Mouse (Mus musculus) lung, postnatal 36 days (tissue): ENCODE measurements around the gene Tmem120b.
"Not testable (repeated sequence)": the region's sequence is repeated elsewhere in the genome, so short reads cannot be mapped to it uniquely, and the experiment has no call there.

Source experiments
- DNase-seq: peaks from one replicate; pipeline ENCODE4 v3.0.0; 2022; ENCODE audit warnings: mixed read lengths

Tmem120b gene

DNA sequence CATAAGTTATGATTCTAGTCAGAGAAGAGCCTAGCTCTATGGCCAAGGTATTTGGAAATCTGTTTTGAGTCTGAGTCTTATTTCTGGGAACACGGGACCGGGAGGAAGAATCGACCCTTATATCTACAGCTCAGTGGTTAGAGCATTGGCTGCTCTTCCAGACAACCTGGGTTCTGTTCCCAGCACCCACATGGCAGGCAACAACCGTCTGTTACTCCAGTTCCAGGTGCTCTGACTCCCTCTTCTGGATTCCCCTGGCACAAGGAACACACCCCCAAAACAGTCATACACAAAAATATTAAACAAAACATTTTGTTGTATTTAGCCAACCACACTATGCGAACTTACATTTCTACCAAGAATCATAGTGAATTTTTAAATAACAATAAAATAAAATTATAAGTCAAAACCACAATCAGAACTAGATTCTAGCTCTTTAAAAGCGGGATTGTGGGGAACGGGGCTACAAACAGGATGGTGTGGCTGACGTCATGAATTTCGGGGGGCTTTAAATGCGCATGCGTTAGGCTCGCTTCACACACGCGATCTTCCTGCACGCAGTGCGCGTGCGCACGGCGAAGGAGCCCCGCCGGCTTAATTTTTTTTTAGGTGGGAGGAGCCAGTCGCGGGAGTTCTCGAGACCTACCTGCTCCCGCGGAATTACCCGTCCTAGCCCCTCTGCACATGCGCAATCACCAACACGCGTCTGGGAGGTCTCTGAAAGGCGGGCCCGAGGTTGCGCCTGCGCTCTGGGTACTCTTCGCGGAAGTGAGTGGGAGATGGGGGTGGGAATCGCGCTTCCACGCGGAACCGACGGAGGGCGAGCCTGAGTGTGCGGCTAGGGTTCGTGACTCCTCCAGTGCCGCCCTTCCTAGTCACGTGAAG, 10.6 kb upstream of the Tmem120b start:
- peak; percentile 99 for DNase-seq

DNA sequence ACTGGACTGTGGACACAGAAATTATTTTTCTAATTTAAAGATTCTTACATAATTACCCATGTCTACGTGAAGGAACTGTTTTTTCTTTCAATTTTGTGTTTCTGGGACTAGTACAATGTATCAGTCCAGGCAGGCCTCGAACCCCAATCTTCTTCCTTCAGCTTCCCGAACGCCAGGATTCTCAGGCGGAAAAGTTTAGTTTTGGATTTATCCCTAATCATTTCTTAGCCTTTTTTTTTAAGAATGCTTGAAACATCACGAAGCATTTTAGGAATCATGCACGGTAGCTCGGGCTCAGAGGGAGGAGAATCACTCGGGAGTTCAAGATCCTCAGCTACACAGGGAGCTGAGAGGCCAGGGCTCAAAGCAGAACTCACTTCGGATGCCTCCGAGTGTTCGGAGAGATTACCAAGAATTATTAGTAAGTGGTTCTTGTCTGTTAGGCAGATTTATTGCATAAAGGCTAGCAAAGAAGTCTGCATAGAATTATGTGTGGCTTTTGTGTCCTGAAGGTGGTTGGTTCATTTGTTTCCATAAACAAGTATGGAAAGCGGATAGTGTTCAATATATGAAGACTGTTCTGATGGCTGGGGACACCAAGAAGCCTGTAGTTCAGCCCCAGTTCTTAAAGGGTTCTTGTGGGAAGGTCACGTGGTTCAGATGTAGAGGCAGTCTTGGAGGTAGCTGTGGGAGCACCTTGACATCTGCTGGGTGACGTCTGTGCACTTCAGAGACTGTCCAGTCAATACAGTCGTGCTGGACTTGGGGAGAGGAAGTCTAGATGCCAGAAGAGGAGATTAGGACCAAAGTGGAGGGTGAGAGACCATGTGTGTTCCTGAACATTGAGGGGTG, 9.7 kb upstream of the Tmem120b start:
- DNase-seq = no peak

DNA sequence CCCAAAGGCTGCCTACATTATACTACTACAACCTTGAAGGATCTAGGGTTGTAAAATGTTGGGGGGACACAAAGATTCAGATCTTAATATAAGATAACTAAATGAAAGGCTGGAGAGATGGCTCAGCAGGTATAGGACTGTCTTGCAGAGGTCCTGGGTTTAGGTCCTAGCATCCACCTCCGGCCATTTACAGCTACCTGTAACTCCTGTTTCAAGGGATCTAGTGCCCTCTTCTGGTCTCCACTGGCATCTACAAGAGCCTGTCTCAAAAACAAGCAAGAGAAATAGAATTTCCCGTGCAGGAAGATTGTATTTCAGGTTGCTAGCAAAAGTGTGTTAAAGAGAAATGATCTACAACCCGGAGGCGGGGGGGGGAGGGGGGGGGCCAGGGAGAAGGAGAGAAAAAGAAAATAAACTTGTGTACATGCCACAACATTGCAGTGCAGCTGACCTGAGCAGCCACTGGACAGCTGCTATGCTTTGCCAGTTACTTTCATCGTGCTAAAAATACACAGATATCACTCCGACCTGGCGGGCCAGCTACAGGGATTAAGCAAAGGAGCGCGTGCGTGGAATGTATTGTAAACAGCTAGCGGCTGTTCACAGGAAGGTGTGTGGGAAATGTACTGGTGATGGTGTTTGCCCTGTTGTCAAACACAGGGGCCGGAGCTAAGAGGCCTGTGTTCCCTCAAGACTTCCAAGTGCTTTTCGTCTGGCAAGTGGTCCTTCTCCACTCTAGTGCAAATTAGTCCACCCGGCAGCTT, 8.3 kb upstream of the Tmem120b start:
- DNase-seq = peak; percentile 85

DNA sequence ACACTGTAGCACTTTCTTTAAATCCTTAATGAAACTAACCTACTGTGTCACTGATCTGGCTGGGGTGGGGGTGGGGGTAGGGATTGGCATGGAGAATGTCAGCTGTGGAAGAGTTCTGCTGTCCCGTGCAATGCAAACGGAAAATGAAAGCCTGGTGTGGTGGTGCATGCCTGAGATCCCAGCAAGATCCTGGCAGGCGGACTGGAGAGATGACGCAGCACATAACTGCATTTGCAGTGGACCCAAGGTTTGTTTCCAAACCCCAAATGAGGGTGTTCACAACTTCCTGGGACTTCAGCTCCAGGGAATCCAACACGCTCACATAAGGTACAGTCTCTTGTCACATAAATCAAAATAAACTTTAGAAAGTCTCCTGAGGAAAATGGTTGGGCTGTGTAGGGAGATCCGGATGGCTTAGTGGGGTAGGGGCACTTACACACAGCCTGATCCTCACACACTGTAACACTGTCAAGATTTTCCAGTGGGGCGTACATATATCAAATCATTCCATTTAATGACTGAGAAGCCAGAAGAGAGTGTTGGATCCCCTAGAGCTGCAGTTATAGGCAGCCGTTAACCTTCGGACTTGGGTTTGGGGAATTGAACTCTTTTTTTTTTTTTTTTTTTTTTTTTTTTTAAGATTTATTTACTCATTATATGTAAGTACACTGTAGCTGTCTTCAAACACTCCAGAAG, 7.4 kb upstream of the Tmem120b start:
- peak; percentile 67 for DNase-seq

DNA sequence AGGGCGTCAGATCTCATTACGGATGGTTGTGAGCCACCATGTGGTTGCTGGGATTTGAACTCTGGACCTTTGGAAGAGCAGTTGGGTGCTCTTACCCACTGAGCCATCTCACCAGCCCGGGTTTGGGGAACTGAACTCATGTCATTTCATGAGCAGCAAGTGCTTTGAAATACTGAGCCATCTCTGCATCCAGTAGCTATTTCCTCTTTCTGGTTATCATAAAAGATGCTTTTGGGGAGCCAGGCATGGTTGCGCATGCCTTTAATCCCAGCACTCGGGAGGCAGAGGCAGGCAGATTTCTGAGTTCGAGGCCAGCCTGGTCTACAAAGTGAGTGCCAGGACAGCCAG, 6.8 kb upstream of the Tmem120b start:
- DNase-seq = not testable (repeated sequence)

DNA sequence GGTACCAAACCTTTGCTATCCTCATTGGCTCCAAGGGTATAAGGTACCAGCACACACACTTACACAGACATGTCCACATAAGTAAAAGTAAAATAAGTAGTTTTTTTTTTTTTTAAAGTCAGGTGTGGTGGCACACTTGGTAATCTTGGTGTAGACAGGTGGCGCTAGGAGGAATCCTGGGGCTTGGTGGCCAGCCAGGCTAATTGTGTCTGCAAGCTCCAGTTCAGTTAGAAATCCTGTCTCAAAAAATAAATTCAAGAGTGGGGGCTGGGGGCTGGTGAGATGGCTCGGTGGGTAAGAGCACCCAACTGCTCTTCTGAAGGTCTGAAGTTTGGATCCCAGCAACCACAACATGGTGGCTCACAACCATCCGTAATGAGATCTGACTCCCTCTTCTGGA, 5.1 kb upstream of the Tmem120b start:
- DNase-seq = no peak

DNA sequence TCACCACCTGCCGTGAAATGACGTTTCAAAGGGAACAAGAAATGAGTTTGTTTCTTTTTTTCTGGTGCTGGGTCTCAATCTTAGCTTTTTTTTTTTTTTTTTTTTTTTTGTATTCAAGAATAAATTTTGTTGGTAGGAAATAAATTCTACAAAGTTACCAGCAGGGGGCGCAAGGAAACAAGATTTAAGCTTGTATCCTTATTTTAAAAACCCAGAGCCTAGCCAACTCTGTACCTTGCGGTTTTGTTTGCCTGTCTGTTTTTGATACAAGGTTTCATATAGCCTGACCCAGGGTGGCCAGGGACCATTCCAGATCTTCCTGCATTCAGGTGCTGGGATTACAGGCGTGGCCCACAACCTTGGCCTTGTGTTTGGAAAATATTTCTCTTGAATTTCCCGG, 4.0 kb upstream of the Tmem120b start:
- DNase-seq = peak; percentile 68

DNA sequence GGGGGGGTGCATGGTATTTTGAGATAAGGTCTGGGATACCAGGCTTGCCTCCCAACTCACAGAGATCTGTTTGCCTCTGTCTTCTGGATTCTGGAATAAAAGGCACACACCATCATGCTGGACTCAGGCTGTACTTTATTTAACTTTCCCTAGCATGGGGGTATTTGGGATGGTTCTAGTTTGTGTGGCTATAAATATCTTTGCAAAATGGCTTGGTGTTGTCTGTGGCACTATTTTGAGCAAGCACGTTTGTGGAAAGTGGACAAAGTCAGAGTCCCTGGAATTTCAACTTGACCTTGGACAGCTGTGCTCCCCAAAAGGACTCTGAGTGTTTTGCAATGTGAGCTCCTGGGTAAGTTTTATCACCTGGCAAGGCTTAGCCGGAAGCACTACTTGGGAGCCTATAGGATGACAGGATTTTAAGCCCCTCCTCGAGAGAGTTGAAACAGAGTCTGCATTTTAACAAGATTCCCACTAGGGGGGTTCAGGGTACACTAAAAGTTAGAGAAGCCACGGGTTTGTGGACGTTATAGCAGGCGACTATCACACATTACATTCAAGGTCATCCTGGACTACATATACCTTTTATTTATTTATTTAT, 720 bp upstream of the Tmem120b start:
- DNase-seq = peak; percentile 37

DNA sequence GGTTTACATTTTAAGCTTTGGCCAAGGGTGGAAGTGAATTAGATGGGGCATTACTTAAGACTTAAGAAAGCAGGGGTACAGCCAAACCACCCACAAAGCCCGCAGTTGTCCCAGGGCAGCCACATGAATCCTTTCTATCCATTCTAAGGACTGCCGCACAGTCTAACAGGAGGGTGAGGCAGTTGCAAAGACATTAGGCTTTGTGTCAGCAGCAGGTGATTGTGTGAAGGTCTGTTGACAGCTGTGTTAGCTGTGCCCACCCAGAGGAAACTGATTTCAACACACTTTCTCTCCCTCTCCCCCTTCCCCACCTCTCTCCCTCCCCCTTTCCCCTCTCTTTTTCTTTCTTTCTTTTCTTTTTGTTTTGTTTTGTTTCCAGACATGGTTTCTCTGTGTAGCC, 499 bp downstream of the Tmem120b start:
- no peak for DNase-seq

DNA sequence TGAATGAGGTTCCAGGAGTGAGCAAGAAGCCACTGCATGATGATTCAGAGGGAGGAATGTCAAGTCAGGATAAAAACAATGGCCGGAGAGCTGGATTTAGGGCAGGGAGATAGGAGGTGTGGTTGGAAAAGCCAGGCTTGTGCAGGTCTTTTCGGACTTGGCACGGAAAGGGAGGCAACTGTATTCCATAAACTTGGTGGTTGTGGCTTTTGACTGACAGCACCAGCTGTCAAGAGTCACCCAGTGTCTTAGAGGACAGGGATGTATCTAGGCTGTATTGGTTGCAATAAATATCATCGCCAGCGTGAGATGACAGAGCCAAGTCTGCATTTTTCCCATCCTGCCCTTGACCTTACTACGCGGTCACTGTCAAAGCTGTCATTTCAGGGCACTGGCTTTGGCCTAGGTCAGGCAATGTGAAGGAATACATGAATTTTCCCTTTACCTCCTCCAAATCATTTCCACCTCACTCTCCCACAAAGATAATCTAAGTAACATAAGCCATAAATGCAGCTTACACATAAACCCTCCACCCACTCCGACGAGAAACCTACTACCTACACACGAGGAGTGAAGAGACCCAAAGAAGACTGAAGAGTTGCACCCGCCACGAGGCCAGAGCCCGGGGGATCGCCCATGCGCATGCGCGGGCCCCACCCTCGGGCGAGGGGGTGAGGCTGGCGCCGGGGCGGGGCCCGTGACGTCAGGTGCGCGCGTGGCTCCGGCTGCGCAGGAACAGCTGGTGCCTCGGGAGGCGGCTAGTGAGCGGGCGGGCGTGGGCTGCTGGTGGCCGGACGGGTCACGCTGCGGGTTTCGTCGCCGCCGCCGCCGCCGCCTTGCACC, 7.6 kb downstream of the Tmem120b start:
- peak; percentile 93 for DNase-seq

DNA sequence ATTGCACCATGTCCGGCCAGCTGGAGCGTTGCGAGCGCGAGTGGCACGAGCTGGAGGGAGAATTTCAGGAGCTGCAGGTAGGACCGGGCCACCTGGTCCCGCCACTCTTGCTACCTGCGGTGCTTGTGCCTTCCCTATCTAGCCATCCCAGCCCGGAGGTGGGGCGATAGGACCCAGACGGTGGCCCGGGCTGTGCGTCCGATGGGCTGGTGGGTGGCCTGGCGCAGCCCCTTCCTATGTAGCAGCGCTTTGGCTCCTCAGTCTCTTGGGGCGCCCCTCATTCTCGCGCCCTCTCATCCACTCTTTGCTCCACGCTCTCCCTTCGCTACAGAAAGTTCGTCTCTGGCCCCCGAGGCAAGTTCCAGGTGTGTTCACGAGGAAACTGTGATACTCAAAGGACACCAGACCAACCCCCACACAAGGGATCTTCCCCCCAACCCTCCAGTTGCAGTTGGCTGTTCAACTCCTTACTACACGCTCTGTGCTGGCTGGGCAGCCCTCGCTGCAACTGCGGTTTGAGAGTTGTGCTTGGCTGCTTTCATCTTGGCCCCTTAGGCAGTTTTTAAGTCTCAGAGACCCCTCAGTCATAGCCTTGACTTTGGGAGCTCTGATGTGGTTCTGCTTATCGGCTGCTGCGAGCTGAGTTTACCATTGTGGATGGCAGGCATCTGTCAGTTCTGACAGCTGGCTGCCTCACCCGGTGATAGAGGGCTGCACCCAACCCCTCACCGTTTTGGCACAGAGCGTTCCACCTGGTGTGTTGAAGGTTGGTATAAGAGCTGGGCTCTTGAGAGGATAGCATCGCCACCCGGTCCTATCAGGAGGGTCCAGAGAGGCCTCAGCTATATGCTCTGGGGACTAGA, 8.4 kb downstream of the Tmem120b start:
- peak; percentile 13 for DNase-seq

DNA sequence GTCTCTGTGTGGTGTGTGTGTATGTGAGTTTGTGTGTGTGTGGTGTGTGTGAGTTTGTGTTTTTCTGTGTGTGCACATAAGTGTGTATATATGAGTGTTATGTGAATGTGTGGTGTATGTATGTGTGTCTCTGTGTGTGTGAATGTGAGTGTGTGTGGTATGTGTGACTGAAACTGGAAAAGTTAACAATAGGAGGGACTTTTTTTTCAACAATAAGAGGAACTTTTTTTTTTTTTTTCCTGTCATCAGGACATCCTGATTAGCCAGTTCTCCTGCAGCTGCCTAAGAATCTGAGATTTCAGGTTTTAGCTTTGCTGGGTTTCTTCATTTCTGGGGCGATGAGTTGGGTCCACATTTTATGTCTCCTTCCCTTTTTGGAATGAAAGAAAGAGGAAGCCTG, 11.4 kb downstream of the Tmem120b start:
- no peak for DNase-seq

DNA sequence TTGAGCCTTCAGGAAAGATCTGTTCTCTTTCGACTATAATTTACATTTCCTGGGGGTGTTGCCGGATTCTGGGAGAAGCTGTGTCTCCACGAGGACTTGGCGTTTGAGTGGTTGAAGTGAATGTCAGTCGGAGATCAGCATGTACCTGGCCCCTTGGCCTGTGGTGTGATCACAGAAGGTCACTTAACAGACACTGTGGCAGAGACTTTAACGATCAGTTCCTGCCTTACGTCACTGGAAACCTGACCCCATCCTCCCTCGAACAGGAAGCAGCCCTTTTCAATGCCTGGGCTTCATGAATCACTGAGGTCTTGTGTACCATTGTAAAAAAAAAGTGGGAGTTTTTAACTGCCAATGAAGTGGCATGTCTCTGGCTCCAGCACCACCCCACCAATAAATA, 11.8 kb downstream of the Tmem120b start:
- DNase-seq = peak; percentile 20

DNA sequence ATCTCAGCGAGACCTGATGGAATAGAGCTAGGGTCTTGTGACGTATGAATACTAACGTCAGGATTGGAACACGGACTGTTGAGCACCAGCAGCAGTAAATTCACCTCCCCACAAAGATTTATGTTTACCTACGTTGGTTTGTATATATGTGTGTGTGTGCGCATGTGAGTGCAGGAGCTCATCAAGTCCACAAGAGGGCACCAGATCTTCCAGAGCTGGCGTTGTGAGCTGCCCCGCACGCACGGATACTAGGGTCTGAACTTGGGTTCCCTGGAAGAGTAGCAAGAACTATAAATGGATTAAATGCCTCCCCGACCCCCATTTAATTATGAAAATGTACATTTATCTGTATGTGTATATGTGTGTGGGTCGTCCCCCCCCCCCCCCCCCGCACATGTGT, 12.3 kb downstream of the Tmem120b start:
- DNase-seq = no peak

DNA sequence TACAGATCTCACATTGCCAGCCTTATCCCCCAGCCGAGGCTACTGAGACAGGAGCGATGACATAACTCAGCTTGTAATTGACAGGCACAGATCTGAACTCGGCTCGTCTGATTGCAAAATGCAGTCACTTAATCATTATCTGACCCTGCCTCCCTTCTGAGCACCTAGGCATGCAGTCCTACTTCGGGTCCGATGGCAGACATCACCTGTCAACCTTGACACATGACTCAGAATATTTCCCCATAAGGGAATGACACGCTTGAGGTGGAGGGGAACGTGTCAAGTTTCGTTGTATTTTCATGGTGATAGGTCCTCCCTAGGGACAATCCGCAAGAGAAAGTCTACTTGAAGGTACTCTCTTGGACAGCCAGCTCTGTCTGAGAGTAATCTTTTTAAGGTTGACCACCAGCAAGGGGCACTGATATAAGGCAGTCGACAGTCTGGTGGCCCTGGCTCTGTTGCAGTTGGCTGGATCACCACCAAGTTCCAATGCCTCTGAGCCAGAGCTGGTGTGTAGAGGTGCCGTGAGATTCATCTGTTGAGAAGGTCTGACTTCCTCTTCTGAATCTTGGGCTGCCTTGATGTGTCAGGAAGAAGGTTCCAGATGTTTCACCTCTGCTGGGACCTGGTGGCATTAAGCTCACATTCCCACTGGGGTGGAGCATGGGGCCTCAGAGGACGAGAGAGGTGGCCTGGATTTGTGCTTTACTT, 15.3 kb downstream of the Tmem120b start:
- DNase-seq = no peak

DNA sequence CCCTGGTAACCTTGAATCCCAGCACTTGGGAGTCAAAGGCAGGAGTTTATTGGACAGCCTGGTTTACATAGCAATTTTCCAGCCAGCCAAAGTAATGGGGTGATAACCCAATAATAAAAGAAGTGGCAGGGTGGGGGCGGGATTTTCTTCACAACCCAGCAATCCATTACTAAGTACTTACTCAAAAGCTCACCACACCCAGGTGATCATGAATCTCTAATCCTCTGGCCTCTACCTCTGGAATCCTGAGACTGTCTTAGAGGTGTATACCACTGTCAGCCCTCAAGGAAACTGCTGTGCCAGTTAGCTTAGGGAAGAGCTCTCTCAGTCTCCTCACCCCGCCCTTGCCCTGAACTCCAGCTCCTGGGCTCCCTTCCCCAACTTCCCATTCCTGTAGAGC, 18.3 kb downstream of the Tmem120b start:
- no peak for DNase-seq

DNA sequence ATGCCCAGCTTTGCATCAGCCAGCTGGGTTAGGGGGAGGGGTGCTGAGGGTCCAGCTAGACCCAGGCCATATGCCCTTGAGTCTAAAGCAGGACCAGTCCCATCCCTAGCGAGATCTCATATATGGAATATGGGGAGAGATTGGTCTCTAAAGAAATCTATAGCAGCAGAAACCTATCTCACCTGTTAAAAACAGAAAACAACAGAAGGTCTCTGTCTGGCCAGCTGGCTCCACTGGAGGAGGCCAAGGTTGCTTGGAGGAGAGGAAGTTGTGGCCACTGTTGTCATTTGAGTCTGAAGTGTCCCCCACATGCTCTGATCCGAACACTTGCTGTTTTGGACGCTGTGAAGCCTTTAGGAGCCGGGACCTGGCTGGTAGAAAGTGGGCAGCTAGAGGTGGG, 20.6 kb downstream of the Tmem120b start:
- no peak for DNase-seq

DNA sequence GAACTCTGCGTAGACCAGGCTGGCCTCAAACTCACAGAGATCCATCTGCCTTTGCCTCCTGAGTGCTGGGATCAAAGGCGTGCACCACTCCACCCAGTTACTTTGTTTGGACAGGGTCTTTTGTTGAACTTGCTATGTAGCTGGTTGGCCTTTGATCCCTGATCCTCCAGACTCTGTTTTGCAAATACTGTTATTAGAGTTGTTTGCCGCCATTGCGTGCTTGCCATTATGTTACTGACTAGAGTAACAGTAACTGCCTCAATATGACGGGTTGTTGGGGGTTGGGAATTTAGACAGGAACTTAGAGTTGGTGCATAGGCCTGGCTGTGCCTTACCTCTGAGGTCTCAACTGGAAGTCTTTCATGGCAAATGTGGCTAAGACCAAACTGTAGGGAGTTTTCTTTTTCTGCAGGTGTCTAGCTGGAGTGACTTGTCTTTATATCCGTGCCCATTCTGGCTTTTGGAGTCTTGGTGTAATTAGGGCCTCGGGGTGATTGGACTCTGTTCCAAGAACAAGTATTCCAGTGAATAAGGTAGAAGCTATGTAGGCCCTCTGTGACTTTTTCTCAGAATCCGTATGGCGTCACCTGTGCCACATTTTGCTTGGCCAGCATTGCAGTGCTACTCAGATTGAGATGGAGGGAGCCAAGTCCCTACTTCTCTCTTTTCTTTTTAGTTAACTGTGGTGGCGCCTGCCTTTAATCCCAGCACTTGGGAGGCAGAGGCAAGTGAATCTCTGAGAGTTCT, 22.5 kb downstream of the Tmem120b start:
- no peak for DNase-seq
